Mouse (Mus musculus) limb, embryonic 11.5 days (tissue): ENCODE measurements around the gene Palm2. TPM values are rescaled to one million over a fixed set of nuclear protein-coding genes. Genes with fewer than 3 reads are reported as not detected.

Experiments used
- ATAC-seq: fragments of 200-750 bp; cut with Nextera tagmentation; 2 replicates; pipeline ENCODE4 v1.8.0; 2017; ENCODE audit warnings: low read depth; ENCODE audit not compliant: insufficient number of reproducible peaks, low FRiP score, low TSS enrichment
- DNase-seq: peaks from one replicate; pipeline ENCODE4 v3.0.0-alpha.2; 2015; ENCODE audit warnings: low spot score
- H3K27ac ChIP-seq: fragments of 300-500 bp; sonication (generic); replicated peaks from 2 replicates; pipeline ENCODE4 v1.5.1; 2014; ENCODE audit warnings: low read depth, mild to moderate bottlenecking, low read length
- H3K27me3 ChIP-seq: fragments of 300-500 bp; sonication (generic); 2 replicates; pipeline ENCODE4 v1.6.1; 2014; ENCODE audit warnings: mild to moderate bottlenecking, low read length, mixed read lengths; ENCODE audit not compliant: control insufficient read depth, insufficient read depth
- H3K36me3 ChIP-seq: fragments of 300-500 bp; sonication (generic); 2 replicates; pipeline ENCODE4 v1.6.1; 2014; ENCODE audit warnings: mild to moderate bottlenecking, low read length, moderate library complexity, mixed read lengths; ENCODE audit not compliant: control insufficient read depth, insufficient read depth
- H3K4me1 ChIP-seq: fragments of 300-500 bp; sonication (generic); 2 replicates; pipeline ENCODE4 v1.6.1; 2014; ENCODE audit warnings: low read length, mixed read lengths; ENCODE audit not compliant: control insufficient read depth, insufficient read depth
- H3K4me2 ChIP-seq: fragments of 300-500 bp; sonication (generic); 2 replicates; pipeline ENCODE4 v1.6.1; 2014; ENCODE audit warnings: low read depth, mild to moderate bottlenecking, moderate library complexity; ENCODE audit not compliant: severe bottlenecking
- H3K4me3 ChIP-seq: fragments of 300-500 bp; sonication (generic); 2 replicates; pipeline ENCODE4 v1.5.1; 2014; ENCODE audit warnings: low read depth, low read length
- H3K9ac ChIP-seq: fragments of 300-500 bp; sonication (generic); 2 replicates; pipeline ENCODE4 v1.6.1; 2014; ENCODE audit warnings: mild to moderate bottlenecking, low read length
- H3K9me3 ChIP-seq: fragments of 300-500 bp; sonication (generic); 2 replicates; pipeline ENCODE4 v1.6.1; 2016; ENCODE audit warnings: low read length; ENCODE audit not compliant: control insufficient read depth
- WGBS: fragments of 180-500 bp; shearing (Covaris S2); extraction: QIAGEN DNeasy Blood & Tissue Kit; methylation state at CpG from one replicate; pipeline ENCODE4 v1.1.7; 2014; 5-methylcytosine and 5-hydroxymethylcytosine counted together
- polyA plus RNA-seq: library from polyadenylated mRNA; unstranded; fragments of >200 nt; fragmentation: Nextera tagmentation; extraction: Ambion mirVana; gene quantifications from 2 replicates; pipeline ENCODE4 v1.2.1, GENCODE M21; 2014

Gene Palm2
- polyA plus RNA-seq, 1 experiment from 2014 or later: 4.1 TPM

- no peak for ATAC-seq
- Histone ChIP-seq H3K27me3 (peaks cover 1% of the 10 kb centered on the region; the same call in 1 of the 2 replicates), H3K36me3 (no peaks in the 10 kb centered on the region), H3K4me3 (no peak overlapping the region), H3K9ac (no peak overlapping the region), H3K9me3 (no peaks in the 10 kb centered on the region), H3K27ac (no peak overlapping the region), H3K4me2 (no peak overlapping the region), H3K4me1 (no peaks in the 10 kb centered on the region)
- WGBS: 77% methylated on average over 8 of the region's 8 CpGs
- DNase-seq: no peak
These were observed 5.7 kb upstream of the Palm2 start for GRCm38 (mm10) chr4:57428317-57428716.

GRCm38 (mm10) chr4:57434705-57435360 lies 786 bp downstream of the Palm2 start:
- no peaks in the 10 kb centered on the region; the same call in 1 of the 2 replicates for H3K9me3 ChIP-seq
- peak overlapping the region; percentile 49; the same call in 1 of the 2 replicates for H3K9ac ChIP-seq
- peak; percentile 47; the same call in 1 of the 2 replicates for ATAC-seq
- peak overlapping the region; percentile 99 for H3K4me2 ChIP-seq
- 0 out of 2 replicates have a peak, but pooled peaks cover 3% of the 10 kb centered on the region for H3K4me1 ChIP-seq
- WGBS: 15% methylated on average over 19 of the region's 19 CpGs
- H3K36me3 ChIP-seq: no peaks in the 10 kb centered on the region
- H3K4me3 ChIP-seq: peak overlapping the region; percentile 63
- no peak for DNase-seq
- H3K27ac ChIP-seq: no peak overlapping the region
- H3K27me3 ChIP-seq: peaks cover 12% of the 10 kb centered on the region

GRCm38 (mm10) chr4:57436286-57436685 lies 2.2 kb downstream of the Palm2 start:
- H3K27me3 ChIP-seq: peaks cover 12% of the 10 kb centered on the region
- H3K4me1 ChIP-seq: 0 out of 2 replicates have a peak, but pooled peaks cover 3% of the 10 kb centered on the region
- DNase-seq: no peak
- no peaks in the 10 kb centered on the region; the same call in 1 of the 2 replicates for H3K9me3 ChIP-seq
- no peak overlapping the region for H3K4me3 ChIP-seq
- H3K36me3 ChIP-seq: no peaks in the 10 kb centered on the region
- H3K27ac ChIP-seq: no peak overlapping the region
- ATAC-seq: no peak
- H3K4me2 ChIP-seq: no peak overlapping the region
- H3K9ac ChIP-seq: no peak overlapping the region
- 65% methylated on average over 4 of the region's 4 CpGs for WGBS

DNA sequence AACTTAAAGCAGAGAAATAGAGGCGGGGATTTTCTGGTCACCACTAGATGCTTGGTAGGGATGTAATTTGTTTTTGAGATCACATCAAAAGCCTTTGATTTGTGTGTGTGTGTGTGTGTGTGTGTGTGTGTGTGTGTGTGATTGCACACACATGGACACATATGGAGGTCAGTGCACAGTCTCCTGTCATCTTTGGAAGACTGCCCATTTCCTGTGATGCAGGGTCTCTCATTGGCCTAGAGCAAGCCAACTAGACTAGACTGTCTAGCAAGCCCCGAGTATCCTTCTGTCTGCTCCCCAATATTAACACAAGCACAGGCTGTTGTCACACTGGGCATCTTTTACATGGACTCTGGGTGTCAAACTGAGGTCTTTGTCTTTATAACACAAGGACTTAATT lies 12.0 kb downstream of the Palm2 start:
- H3K36me3 ChIP-seq: no peaks in the 10 kb centered on the region
- no peak for DNase-seq
- H3K4me2 ChIP-seq: no peak overlapping the region
- H3K4me3 ChIP-seq: no peak overlapping the region
- WGBS: 71% methylated on average over 2 of the region's 2 CpGs
- H3K27me3 ChIP-seq: no peaks in the 10 kb centered on the region
- no peaks in the 10 kb centered on the region for H3K4me1 ChIP-seq
- no peaks in the 10 kb centered on the region for H3K9me3 ChIP-seq
- ATAC-seq: no peak
- H3K27ac ChIP-seq: no peak overlapping the region
- H3K9ac ChIP-seq: no peak overlapping the region

DNA sequence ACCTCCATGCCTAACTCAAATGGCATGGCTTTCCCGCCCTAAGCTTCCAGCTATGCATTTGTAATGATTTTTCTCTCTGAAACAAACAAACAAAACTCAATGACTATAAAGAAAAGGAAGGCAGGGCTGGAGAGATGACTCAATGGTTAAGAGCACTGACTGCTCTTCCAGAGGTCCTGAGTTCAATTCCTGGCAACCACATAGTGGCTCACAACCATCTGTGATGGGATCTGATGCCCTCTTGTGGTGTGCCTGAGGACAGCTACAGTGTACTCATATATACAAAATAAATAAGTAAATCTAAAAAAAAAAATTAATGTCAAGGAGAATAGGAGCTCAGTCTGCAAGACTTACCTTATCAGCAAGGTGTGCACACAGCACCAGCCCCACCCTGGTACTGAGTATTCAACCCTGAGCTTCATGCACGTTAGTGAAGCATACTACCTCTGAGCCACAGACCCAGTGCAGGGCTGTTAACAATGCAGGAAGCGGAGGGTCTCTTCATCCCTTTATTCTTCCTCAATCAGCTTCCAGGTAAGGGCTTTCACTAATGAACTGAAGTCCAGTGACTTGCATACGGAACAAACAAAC lies 12.9 kb downstream of the Palm2 start:
- H3K4me1 ChIP-seq: no peaks in the 10 kb centered on the region
- no peaks in the 10 kb centered on the region for H3K27me3 ChIP-seq
- no peak overlapping the region for H3K27ac ChIP-seq
- ATAC-seq (no peak), DNase-seq (no peak)
- no peak overlapping the region for H3K4me2 ChIP-seq
- no peak overlapping the region for H3K9ac ChIP-seq
- no peak overlapping the region for H3K4me3 ChIP-seq
- 90% methylated on average over 4 of the region's 4 CpGs for WGBS
- no peaks in the 10 kb centered on the region for H3K9me3 ChIP-seq
- no peaks in the 10 kb centered on the region for H3K36me3 ChIP-seq

GRCm38 (mm10) chr4:57451896-57452295 lies 17.8 kb downstream of the Palm2 start:
- Histone ChIP-seq H3K9ac (no peak overlapping the region), H3K4me2 (no peak overlapping the region), H3K4me1 (no peaks in the 10 kb centered on the region), H3K4me3 (no peak overlapping the region), H3K9me3 (no peaks in the 10 kb centered on the region), H3K36me3 (no peaks in the 10 kb centered on the region), H3K27ac (no peak overlapping the region), H3K27me3 (no peaks in the 10 kb centered on the region)
- DNase-seq: peak; percentile 76
- WGBS: 30% methylated on average over 3 of the region's 3 CpGs
- no peak for ATAC-seq

- Histone ChIP-seq H3K4me1 (no peaks in the 10 kb centered on the region), H3K36me3 (no peaks in the 10 kb centered on the region), H3K9ac (no peak overlapping the region), H3K27ac (no peak overlapping the region), H3K9me3 (no peaks in the 10 kb centered on the region), H3K27me3 (no peaks in the 10 kb centered on the region), H3K4me3 (no peak overlapping the region), H3K4me2 (no peak overlapping the region)
- WGBS: 87% methylated on average over 5 of the region's 5 CpGs
- ATAC-seq: no peak
- no peak for DNase-seq
These were observed 18.6 kb downstream of the Palm2 start for GRCm38 (mm10) chr4:57452661-57453060.

GRCm38 (mm10) chr4:57462378-57462777 lies 28.3 kb downstream of the Palm2 start:
- peak; percentile 66 for DNase-seq
- Histone ChIP-seq H3K27me3 (no peaks in the 10 kb centered on the region), H3K9me3 (no peaks in the 10 kb centered on the region), H3K27ac (no peak overlapping the region), H3K4me2 (no peak overlapping the region), H3K9ac (no peak overlapping the region), H3K36me3 (no peaks in the 10 kb centered on the region), H3K4me3 (no peak overlapping the region), H3K4me1 (no peaks in the 10 kb centered on the region)
- 45% methylated on average over 2 of the region's 3 CpGs for WGBS
- ATAC-seq: no peak
